Mouse (Mus musculus): ENCODE measurements around the gene Pitpnc1.

DNA sequence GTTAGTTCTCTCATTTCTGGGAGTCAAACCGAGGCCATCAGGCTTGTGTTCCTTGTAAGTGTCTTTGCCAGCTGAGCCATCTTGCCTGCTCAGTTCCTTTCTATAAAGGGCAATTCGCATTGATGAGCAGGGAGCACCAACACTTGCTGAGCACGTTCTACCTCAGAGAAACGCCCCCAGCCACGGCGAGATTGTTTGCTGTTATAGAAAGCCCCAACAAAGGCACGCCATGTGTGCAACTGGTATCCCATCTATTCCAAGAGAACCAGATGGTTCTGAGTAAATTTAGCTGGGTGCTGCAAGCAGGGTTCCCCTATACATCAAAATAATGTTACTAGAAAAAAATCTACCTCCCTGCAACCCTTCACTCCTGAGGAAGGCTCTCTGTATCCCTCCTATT is 188.0 kb downstream of the Pitpnc1 start:
- TF ChIP-seq POLR2A (IDR thresholded peaks at IDR 0.05; ENCODE audit: borderline replicate concordance, control insufficient read depth, low read depth, low read length): no peak
- TF ChIP-seq CTCF (IDR thresholded peaks at IDR 0.05; ENCODE audit: control insufficient read depth, insufficient read depth, low read length): no peak

Measured in bone marrow, adult 2 months (tissue).